Mouse (Mus musculus) limb, embryonic 11.5 days (tissue): Measurements from ENCODE around the gene Mgat3. TPM values are rescaled to one million over a fixed set of nuclear protein-coding genes. Genes with fewer than 3 reads are reported as not detected.
A peak's percentile ranks its signal among the peaks of the same experiment; 100 is the strongest.

ENCODE experiments used
- ATAC-seq: fragments of 200-750 bp; cut with Nextera tagmentation; 2 replicates; pipeline ENCODE4 v1.8.0; 2017; ENCODE audit warnings: low read depth; ENCODE audit not compliant: insufficient number of reproducible peaks, low FRiP score, low TSS enrichment
- DNase-seq: peaks from one replicate; pipeline ENCODE4 v3.0.0-alpha.2; 2015; ENCODE audit warnings: low spot score
- H3K27ac ChIP-seq: fragments of 300-500 bp; sonication (generic); replicated peaks from 2 replicates; pipeline ENCODE4 v1.5.1; 2014; ENCODE audit warnings: low read depth, mild to moderate bottlenecking, low read length
- H3K27me3 ChIP-seq: fragments of 300-500 bp; sonication (generic); 2 replicates; pipeline ENCODE4 v1.6.1; 2014; ENCODE audit warnings: mild to moderate bottlenecking, low read length, mixed read lengths; ENCODE audit not compliant: control insufficient read depth, insufficient read depth
- H3K36me3 ChIP-seq: fragments of 300-500 bp; sonication (generic); 2 replicates; pipeline ENCODE4 v1.6.1; 2014; ENCODE audit warnings: mild to moderate bottlenecking, low read length, moderate library complexity, mixed read lengths; ENCODE audit not compliant: control insufficient read depth, insufficient read depth
- H3K4me1 ChIP-seq: fragments of 300-500 bp; sonication (generic); 2 replicates; pipeline ENCODE4 v1.6.1; 2014; ENCODE audit warnings: low read length, mixed read lengths; ENCODE audit not compliant: control insufficient read depth, insufficient read depth
- H3K4me2 ChIP-seq: fragments of 300-500 bp; sonication (generic); 2 replicates; pipeline ENCODE4 v1.6.1; 2014; ENCODE audit warnings: low read depth, mild to moderate bottlenecking, moderate library complexity; ENCODE audit not compliant: severe bottlenecking
- H3K4me3 ChIP-seq: fragments of 300-500 bp; sonication (generic); 2 replicates; pipeline ENCODE4 v1.5.1; 2014; ENCODE audit warnings: low read depth, low read length
- H3K9ac ChIP-seq: fragments of 300-500 bp; sonication (generic); 2 replicates; pipeline ENCODE4 v1.6.1; 2014; ENCODE audit warnings: mild to moderate bottlenecking, low read length
- H3K9me3 ChIP-seq: fragments of 300-500 bp; sonication (generic); 2 replicates; pipeline ENCODE4 v1.6.1; 2016; ENCODE audit warnings: low read length; ENCODE audit not compliant: control insufficient read depth
- WGBS: fragments of 180-500 bp; shearing (Covaris S2); extraction: QIAGEN DNeasy Blood & Tissue Kit; methylation state at CpG from one replicate; pipeline ENCODE4 v1.1.7; 2014; 5-methylcytosine and 5-hydroxymethylcytosine counted together
- polyA plus RNA-seq: library from polyadenylated mRNA; unstranded; fragments of >200 nt; fragmentation: Nextera tagmentation; extraction: Ambion mirVana; gene quantifications from 2 replicates; pipeline ENCODE4 v1.2.1, GENCODE M21; 2014

The Mgat3 gene
- polyA plus RNA-seq, 1 experiment from 2014 or later: 6.5 TPM

- ATAC-seq (0 out of 2 replicates have a peak, but pooled peaks have one; percentile 13), DNase-seq (no peak)
- Histone ChIP-seq H3K4me1 (peaks cover 6% of the 10 kb centered on the region; the same call in 1 of the 2 replicates), H3K4me3 (peak overlapping the region; percentile 79), H3K27ac (peak overlapping the region; percentile 99), H3K27me3 (no peaks in the 10 kb centered on the region), H3K9ac (peak overlapping the region; percentile 94), H3K9me3 (no peaks in the 10 kb centered on the region), H3K36me3 (no peaks in the 10 kb centered on the region; the same call in 1 of the 2 replicates), H3K4me2 (peak overlapping the region; percentile 92)
- 27% methylated on average over 14 of the region's 14 CpGs for WGBS
Measured at GRCm38 (mm10) chr15:80133682-80134449, 39.7 kb upstream of the Mgat3 start.

- 80% methylated on average over 9 of the region's 9 CpGs for WGBS
- no peaks in the 10 kb centered on the region; the same call in 1 of the 2 replicates for H3K36me3 ChIP-seq
- H3K27me3 ChIP-seq: no peaks in the 10 kb centered on the region
- peak overlapping the region; percentile 79; the same call in 1 of the 2 replicates for H3K4me3 ChIP-seq
- H3K9me3 ChIP-seq: no peaks in the 10 kb centered on the region
- no peak overlapping the region for H3K27ac ChIP-seq
- H3K4me1 ChIP-seq: peaks cover 6% of the 10 kb centered on the region; the same call in 1 of the 2 replicates
- ATAC-seq: no peak
- peak overlapping the region; percentile 94 for H3K9ac ChIP-seq
- H3K4me2 ChIP-seq: peak overlapping the region; percentile 92
- DNase-seq: no peak
Measured at GRCm38 (mm10) chr15:80134450-80134847, 39.1 kb upstream of the Mgat3 start.

- peaks cover 6% of the 10 kb centered on the region; the same call in 1 of the 2 replicates for H3K4me1 ChIP-seq
- ATAC-seq: no peak
- 93% methylated on average over 2 of the region's 2 CpGs for WGBS
Measured at GRCm38 (mm10) chr15:80135499-80135898, 38.0 kb upstream of the Mgat3 start.

GRCm38 (mm10) chr15:80136645-80137044 is 36.9 kb upstream of the Mgat3 start:
- no peak overlapping the region for H3K9ac ChIP-seq
- no peak overlapping the region for H3K27ac ChIP-seq
- no peaks in the 10 kb centered on the region for H3K9me3 ChIP-seq
- H3K4me3 ChIP-seq: no peak overlapping the region
- ATAC-seq (no peak), DNase-seq (no peak)
- H3K4me2 ChIP-seq: no peak overlapping the region
- 90% methylated on average over 3 of the region's 3 CpGs for WGBS
- no peaks in the 10 kb centered on the region for H3K27me3 ChIP-seq
- peaks cover 8% of the 10 kb centered on the region for H3K36me3 ChIP-seq
- H3K4me1 ChIP-seq: peaks cover 6% of the 10 kb centered on the region; the same call in 1 of the 2 replicates

More at GRCm38 (mm10) chr15:80135499-80135898, 38.0 kb upstream of the Mgat3 start:
- Histone ChIP-seq H3K4me2 (no peak overlapping the region), H3K27me3 (no peaks in the 10 kb centered on the region), H3K9me3 (no peaks in the 10 kb centered on the region), H3K9ac (no peak overlapping the region), H3K4me3 (no peak overlapping the region), H3K36me3 (no peaks in the 10 kb centered on the region; the same call in 1 of the 2 replicates), H3K27ac (no peak overlapping the region)
- no peak for DNase-seq

GRCm38 (mm10) chr15:80137945-80138791 is 35.4 kb upstream of the Mgat3 start:
- WGBS: 84% methylated on average over 17 of the region's 17 CpGs
- H3K9ac ChIP-seq: no peak overlapping the region
- no peak overlapping the region for H3K4me3 ChIP-seq
- DNase-seq (no peak), ATAC-seq (no peak)
- no peak overlapping the region for H3K4me2 ChIP-seq
- peaks cover 6% of the 10 kb centered on the region; the same call in 1 of the 2 replicates for H3K4me1 ChIP-seq
- H3K36me3 ChIP-seq: peaks cover 13% of the 10 kb centered on the region
- H3K9me3 ChIP-seq: no peaks in the 10 kb centered on the region; the same call in 1 of the 2 replicates
- H3K27me3 ChIP-seq: no peaks in the 10 kb centered on the region
- H3K27ac ChIP-seq: no peak overlapping the region

- Histone ChIP-seq H3K9ac (no peak overlapping the region), H3K4me1 (no peaks in the 10 kb centered on the region), H3K9me3 (no peaks in the 10 kb centered on the region; the same call in 1 of the 2 replicates), H3K36me3 (peaks cover 13% of the 10 kb centered on the region), H3K27ac (no peak overlapping the region), H3K4me2 (no peak overlapping the region), H3K4me3 (no peak overlapping the region), H3K27me3 (no peaks in the 10 kb centered on the region)
- DNase-seq: no peak
- ATAC-seq: no peak
- WGBS: 90% methylated on average over 2 of the region's 2 CpGs
Measured at GRCm38 (mm10) chr15:80140302-80140701, 33.2 kb upstream of the Mgat3 start.

- Histone ChIP-seq H3K9ac (no peak overlapping the region), H3K27ac (no peak overlapping the region), H3K4me1 (no peaks in the 10 kb centered on the region), H3K4me2 (no peak overlapping the region), H3K9me3 (no peaks in the 10 kb centered on the region; the same call in 1 of the 2 replicates), H3K27me3 (no peaks in the 10 kb centered on the region), H3K36me3 (peaks cover 15% of the 10 kb centered on the region), H3K4me3 (no peak overlapping the region)
- ATAC-seq: no peak
- no peak for DNase-seq
- 98% methylated on average over 3 of the region's 3 CpGs for WGBS
Measured at GRCm38 (mm10) chr15:80140878-80141277, 32.6 kb upstream of the Mgat3 start.

GRCm38 (mm10) chr15:80142130-80142529 is 31.4 kb upstream of the Mgat3 start:
- H3K9ac ChIP-seq: no peak overlapping the region
- WGBS: 92% methylated on average over 3 of the region's 3 CpGs
- H3K36me3 ChIP-seq: peaks cover 15% of the 10 kb centered on the region
- no peak overlapping the region for H3K4me3 ChIP-seq
- no peak overlapping the region for H3K27ac ChIP-seq
- no peak overlapping the region for H3K4me2 ChIP-seq
- ATAC-seq (no peak), DNase-seq (no peak)
- H3K27me3 ChIP-seq: no peaks in the 10 kb centered on the region
- 0 out of 2 replicates have a peak, but pooled peaks cover 2% of the 10 kb centered on the region for H3K4me1 ChIP-seq
- H3K9me3 ChIP-seq: no peaks in the 10 kb centered on the region; the same call in 1 of the 2 replicates
